In the genomic region with DNA sequence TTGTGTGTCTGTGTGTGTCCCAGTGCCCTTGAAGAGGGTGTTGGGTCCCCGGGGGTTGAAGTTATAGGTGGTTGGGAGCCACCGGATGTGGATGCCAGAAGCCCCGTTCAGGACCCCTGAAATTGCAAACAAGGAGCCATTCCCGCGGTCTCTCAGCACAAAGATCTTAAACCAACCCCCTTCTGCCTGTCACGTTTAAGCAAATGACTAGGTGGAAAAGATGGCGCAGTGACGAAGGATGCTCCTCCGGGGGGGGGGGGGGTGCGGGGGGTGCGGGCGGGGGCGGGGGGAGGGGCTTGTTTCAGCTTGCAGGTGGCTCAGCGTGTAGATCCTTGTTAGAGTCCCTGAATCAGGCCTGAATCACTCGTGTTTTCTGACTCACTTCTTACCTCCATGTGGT, we compare ENCODE assay signal across 9 mouse cellular contexts. TPM values are rescaled to one million over a fixed set of nuclear protein-coding genes. Genes with fewer than 3 reads are reported as not detected.
DNase-seq lines count a peak whose midpoint lies in the region; ATAC-seq and TF ChIP-seq lines count a peak whose summit lies in the region.
"Had no signal": no experiment of that assay in that cellular context is flagged by ENCODE, and none has a peak within 500 bp of the region (broad histone marks: within the 10 kb centered on the region; RNA-seq: fewer than 3 reads in every experiment).

No protein-coding gene starts in this region.

- peak overlapping the region; percentile 11; the same call in 1 of the 2 replicates for H3K9ac ChIP-seq in lung, embryonic 14.5 days
- H3K9ac ChIP-seq in forebrain, embryonic 14.5 days (ENCODE audit: low read length) = peak overlapping the region; percentile 50
- H3K9ac ChIP-seq in liver, embryonic 13.5 days = no peak overlapping the region

- 7% methylated on average over 11 of the region's 15 CpGs for WGBS in lung, embryonic 14.5 days
- WGBS in lung, adult 2 months = 9% methylated on average over 11 of the region's 15 CpGs
- WGBS in forebrain, embryonic 14.5 days = 15% methylated on average over 8 of the region's 15 CpGs
- 7% methylated on average over 12 of the region's 15 CpGs for WGBS in liver, embryonic 13.5 days (ENCODE audit: insufficient replicate concordance)

- no peak overlapping the region for H3K27ac ChIP-seq in lung, embryonic 14.5 days (ENCODE audit: low read depth)
- no peak overlapping the region for H3K27ac ChIP-seq in forebrain, embryonic 14.5 days (ENCODE audit: low read depth, low read length)
- no peak overlapping the region for H3K27ac ChIP-seq in liver, embryonic 13.5 days

- no peaks in the 10 kb centered on the region for H3K4me1 ChIP-seq in lung, embryonic 14.5 days (ENCODE audit: insufficient read depth)
- peaks cover 4% of the 10 kb centered on the region for H3K4me1 ChIP-seq in lung, adult 2 months (ENCODE audit: control insufficient read depth, insufficient read depth, low read length)
- no peaks in the 10 kb centered on the region for H3K4me1 ChIP-seq in forebrain, embryonic 14.5 days (ENCODE audit: control insufficient read depth, insufficient read depth, low read length)
- H3K4me1 ChIP-seq in liver, embryonic 13.5 days (replicated peaks) = peaks cover 13% of the 10 kb centered on the region

- no peaks in the 10 kb centered on the region for H3K36me3 ChIP-seq in lung, embryonic 14.5 days (ENCODE audit: insufficient read depth)
- H3K36me3 ChIP-seq in forebrain, embryonic 14.5 days (ENCODE audit: control insufficient read depth, insufficient read depth, low read length) = no peaks in the 10 kb centered on the region
- H3K36me3 ChIP-seq in liver, embryonic 13.5 days = no peaks in the 10 kb centered on the region

- DNase-seq in lung, embryonic 14.5 days = no peak
- DNase-seq in lung, adult 2 months = no peak
- peak; percentile 50 for DNase-seq in forebrain, embryonic 14.5 days (ENCODE audit: low spot score)
- no peak for DNase-seq in liver, embryonic 13.5 days
- peak; percentile 29 for DNase-seq in thymus, postnatal 14 days
- no peak for DNase-seq in right cerebral cortex, postnatal 4 days
- DNase-seq in cerebellum, postnatal 36 days = no peak
- no peak for DNase-seq in layer of hippocampus, postnatal 14 days (ENCODE audit: low spot score in 2 of 2)
- DNase-seq: gastrocnemius, postnatal 25 days had no signal

- no peaks in the 10 kb centered on the region for H3K9me3 ChIP-seq in lung, embryonic 14.5 days (ENCODE audit: low read depth, low read length)
- H3K9me3 ChIP-seq in forebrain, embryonic 14.5 days (replicated peaks; ENCODE audit: control insufficient read depth, low read length) = no peaks in the 10 kb centered on the region
- H3K9me3 ChIP-seq in liver, embryonic 13.5 days (replicated peaks) = no peaks in the 10 kb centered on the region

- TF ChIP-seq CTCF in lung, embryonic 14.5 days (IDR thresholded peaks at IDR 0.05; ENCODE audit: low read depth) = no peak
- TF ChIP-seq CTCF in lung, adult 2 months (IDR thresholded peaks at IDR 0.05; ENCODE audit: insufficient read depth, low read length) = no peak

- no peak for ATAC-seq in lung, embryonic 14.5 days (ENCODE audit: insufficient read depth)
- ATAC-seq in forebrain, embryonic 14.5 days = no peak
- no peak for ATAC-seq in liver, embryonic 13.5 days (ENCODE audit: low read depth)

- H3K4me2 ChIP-seq in lung, embryonic 14.5 days = peak overlapping the region; percentile 32
- peak overlapping the region; percentile 43 for H3K4me2 ChIP-seq in forebrain, embryonic 14.5 days (ENCODE audit: low read length)
- peak overlapping the region; percentile 40 for H3K4me2 ChIP-seq in liver, embryonic 13.5 days

- no peaks in the 10 kb centered on the region for H3K27me3 ChIP-seq in lung, embryonic 14.5 days (ENCODE audit: insufficient read depth, low read length)
- no peaks in the 10 kb centered on the region for H3K27me3 ChIP-seq in forebrain, embryonic 14.5 days (replicated peaks; ENCODE audit: control insufficient read depth, insufficient read depth, low read length)
- peaks cover 19% of the 10 kb centered on the region for H3K27me3 ChIP-seq in liver, embryonic 13.5 days

- TF ChIP-seq POLR2A in lung, adult 2 months (IDR thresholded peaks at IDR 0.05; ENCODE audit: borderline replicate concordance, extremely low read depth, low read depth, low read length) = no peak

- no peak overlapping the region for H3K4me3 ChIP-seq in lung, embryonic 14.5 days (ENCODE audit: low read depth, low read length)
- no peak overlapping the region for H3K4me3 ChIP-seq in lung, adult 2 months (replicated peaks; ENCODE audit: extremely low read depth, low read depth, low read length)
- H3K4me3 ChIP-seq in forebrain, embryonic 14.5 days (ENCODE audit: low read depth, low read length) = peak overlapping the region; percentile 16; the same call in 1 of the 2 replicates
- no peak overlapping the region for H3K4me3 ChIP-seq in liver, embryonic 13.5 days (replicated peaks)

RNA-seq across cellular contexts. Expression of a gene that starts 17.9 kb away (rescaled TPM):
- polyA plus RNA-seq in lung, embryonic 14.5 days (2014; fragmentation: Nextera tagmentation; extraction: Ambion mirVana) = 18.5 and 20.9 TPM in 2 replicates
- polyA plus RNA-seq in lung, adult 2 months (2012; rRNA removed) = 100.0 and 107 TPM in 2 replicates
- 12.4 and 19.6 TPM in 2 replicates for polyA plus RNA-seq in forebrain, embryonic 14.5 days (2014; fragmentation: Nextera tagmentation; extraction: Ambion mirVana)
- 8.2 and 10.9 TPM in 2 replicates for polyA plus RNA-seq in liver, embryonic 13.5 days (2015; fragmentation: Nextera tagmentation; extraction: Ambion mirVana)
- 10 to 100 TPM; 37.8 to 42.3 TPM for total RNA-seq in layer of hippocampus, postnatal 14 days (2021)

RNA-seq across cellular contexts. Expression of a gene that starts 39.0 kb away (rescaled TPM):
- polyA plus RNA-seq in lung, embryonic 14.5 days (2014; fragmentation: Nextera tagmentation; extraction: Ambion mirVana) = 41.5 and 48.7 TPM in 2 replicates
- polyA plus RNA-seq in lung, adult 2 months (2012; rRNA removed) = 38.3 and 46.6 TPM in 2 replicates
- 108 and 113 TPM in 2 replicates for polyA plus RNA-seq in forebrain, embryonic 14.5 days (2014; fragmentation: Nextera tagmentation; extraction: Ambion mirVana)
- 56.7 and 63.5 TPM in 2 replicates for polyA plus RNA-seq in liver, embryonic 13.5 days (2015; fragmentation: Nextera tagmentation; extraction: Ambion mirVana)
- 100 to 1,000 TPM; 178 to 182 TPM for total RNA-seq in layer of hippocampus, postnatal 14 days (2021)

Comparison
In these comparisons a context has a peak if more than half of its experiments do, and no peak if none do; other contexts are left out.
1. DNase-seq: peak in forebrain, embryonic 14.5 days (single experiment) and thymus, postnatal 14 days (single experiment); none in lung, embryonic 14.5 days (single experiment), lung, adult 2 months (single experiment), liver, embryonic 13.5 days (single experiment), right cerebral cortex, postnatal 4 days (single experiment), cerebellum, postnatal 36 days (0 of 2) and layer of hippocampus, postnatal 14 days (0 of 2).
2. Peak in every context shown above with its lines, with median percentiles within 50 percentile points of each other: H3K4me2 ChIP-seq.